ENCODE assay signal across 12 mouse cellular contexts in genomic region chr8:96393024-96393423, GRCm38 (mm10).
A peak's percentile ranks its signal among the peaks of the same experiment; 100 is the strongest.
DNase-seq lines count a peak whose midpoint lies in the region; ATAC-seq lines count a peak whose summit lies in the region.
"Had no signal": no experiment of that assay in that cellular context is flagged by ENCODE, and none has a peak within 500 bp of the region (broad histone marks: within the 10 kb centered on the region; RNA-seq: fewer than 3 reads in every experiment).

No protein-coding gene starts in this region.

- H3K4me3 ChIP-seq in hindbrain, embryonic 14.5 days (replicated peaks; ENCODE audit: low read length) = no peak overlapping the region
- no peak overlapping the region for H3K4me3 ChIP-seq in hindbrain, embryonic 13.5 days
- H3K4me3 ChIP-seq: heart, embryonic 13.5 days; liver, embryonic 15.5 days had no signal

- no peaks in the 10 kb centered on the region for H3K9me3 ChIP-seq in hindbrain, embryonic 14.5 days (ENCODE audit: control insufficient read depth, low read length)
- H3K9me3 ChIP-seq in hindbrain, embryonic 13.5 days = no peaks in the 10 kb centered on the region
- H3K9me3 ChIP-seq: heart, embryonic 13.5 days; liver, embryonic 15.5 days had no signal

- no peaks in the 10 kb centered on the region for H3K27me3 ChIP-seq in hindbrain, embryonic 14.5 days (ENCODE audit: control insufficient read depth, insufficient read depth, low read length)
- no peaks in the 10 kb centered on the region for H3K27me3 ChIP-seq in hindbrain, embryonic 13.5 days
- H3K27me3 ChIP-seq: heart, embryonic 13.5 days; liver, embryonic 15.5 days had no signal

- no peaks in the 10 kb centered on the region for H3K36me3 ChIP-seq in hindbrain, embryonic 14.5 days (replicated peaks; ENCODE audit: control insufficient read depth, insufficient read depth)
- H3K36me3 ChIP-seq in hindbrain, embryonic 13.5 days = no peaks in the 10 kb centered on the region
- H3K36me3 ChIP-seq: heart, embryonic 13.5 days; liver, embryonic 15.5 days had no signal

- H3K27ac ChIP-seq in hindbrain, embryonic 14.5 days = no peak overlapping the region
- H3K27ac ChIP-seq in hindbrain, embryonic 13.5 days = no peak overlapping the region
- H3K27ac ChIP-seq: heart, embryonic 13.5 days; liver, embryonic 15.5 days; stomach, postnatal 0 days had no signal

- no peaks in the 10 kb centered on the region for H3K4me1 ChIP-seq in hindbrain, embryonic 14.5 days (replicated peaks; ENCODE audit: control insufficient read depth, insufficient read depth, low read length)
- no peaks in the 10 kb centered on the region for H3K4me1 ChIP-seq in hindbrain, embryonic 13.5 days (replicated peaks)
- H3K4me1 ChIP-seq: heart, embryonic 13.5 days; liver, embryonic 15.5 days had no signal

- peak; percentile 47 for DNase-seq in hindbrain, embryonic 14.5 days (ENCODE audit: low spot score)
- DNase-seq in Muller cell, postnatal 12 days (ENCODE audit: inconsistent ontology term) = peak; percentile 73
- DNase-seq in brain, adult 2 months (ENCODE audit: low read depth, low spot score) = peak; percentile 79
- peak; percentile 19 to 22 for DNase-seq in layer of hippocampus, adult 8-10 months (ENCODE audit: low spot score in 2 of 2)
- no peak for DNase-seq in kidney, adult 8-10 months
- DNase-seq in MN1 (ENCODE audit: low spot score) = no peak
- DNase-seq: gastrocnemius, postnatal 10 days had no signal

- WGBS in hindbrain, embryonic 14.5 days = 45% methylated on average over 4 of the region's 4 CpGs
- 51% methylated on average over 4 of the region's 4 CpGs for WGBS in hindbrain, embryonic 13.5 days

- H3K9ac ChIP-seq in hindbrain, embryonic 14.5 days = no peak overlapping the region
- no peak overlapping the region for H3K9ac ChIP-seq in hindbrain, embryonic 13.5 days
- H3K9ac ChIP-seq: heart, embryonic 13.5 days; liver, embryonic 15.5 days had no signal

- ATAC-seq in hindbrain, embryonic 14.5 days (ENCODE audit: low FRiP score) = peak; percentile 48; the same call in 1 of the 2 replicates
- no peak for ATAC-seq in hindbrain, embryonic 13.5 days (ENCODE audit: low FRiP score)
- ATAC-seq: intestine, embryonic 16.5 days had no signal

- no peak overlapping the region for H3K4me2 ChIP-seq in hindbrain, embryonic 14.5 days (replicated peaks)
- no peak overlapping the region for H3K4me2 ChIP-seq in hindbrain, embryonic 13.5 days
- H3K4me2 ChIP-seq: heart, embryonic 13.5 days; liver, embryonic 15.5 days had no signal

Comparison
In these comparisons a context has a peak if more than half of its experiments do, and no peak if none do; other contexts are left out.
1. DNase-seq: peak in hindbrain, embryonic 14.5 days (single experiment), Muller cell, postnatal 12 days (single experiment), brain, adult 2 months (single experiment) and layer of hippocampus, adult 8-10 months (2 of 2); none in kidney, adult 8-10 months (0 of 2) and MN1 (single experiment).